Mouse (Mus musculus): ENCODE measurements at regions not wholly inside any gene's neighbourhood (a gene's known extent, or its start where the extent isn't known, plus 50 kb on each side); places are given as distances from the start of the nearest gene placed in this dataset.

GRCm38 (mm10) chr12:50873390-50874023 is 224.6 kb upstream of the Prkd1 start:
- TF ChIP-seq CTCF (IDR thresholded peaks at IDR 0.05; ENCODE audit: low read depth): no peak
- no peak for TF ChIP-seq EP300 (IDR thresholded peaks at IDR 0.05; ENCODE audit: low read depth)

Data from liver, embryonic 14.5 days (tissue).